Mouse (Mus musculus): Measurements from ENCODE around the gene Jag1. TPM values are rescaled to one million over a fixed set of nuclear protein-coding genes. Genes with fewer than 3 reads are reported as not detected.

Jag1 gene
- polyA plus RNA-seq, 1 experiment from 2014 or later: 11.8 TPM

- no peak for ATAC-seq (replicated peaks; ENCODE audit: insufficient number of reproducible peaks, insufficient read depth, low FRiP score, low read depth)
- peaks cover 33% of the 10 kb centered on the region for H3K36me3 ChIP-seq
- no peaks in the 10 kb centered on the region for H3K27me3 ChIP-seq
- no peak overlapping the region for H3K27ac ChIP-seq
- peaks cover 18% of the 10 kb centered on the region for H3K4me1 ChIP-seq (replicated peaks)
- WGBS: 79% methylated on average over 7 of the region's 7 CpGs
- H3K4me3 ChIP-seq: no peak overlapping the region
- H3K4me2 ChIP-seq: no peak overlapping the region
- no peak overlapping the region for H3K9ac ChIP-seq
- no peaks in the 10 kb centered on the region for H3K9me3 ChIP-seq (replicated peaks)
These were observed 35.4 kb downstream of the Jag1 start for GRCm38 (mm10) chr2:137081001-137081400.

- Histone ChIP-seq H3K4me1 (replicated peaks) (peaks cover 18% of the 10 kb centered on the region), H3K36me3 (peaks cover 28% of the 10 kb centered on the region), H3K27me3 (no peaks in the 10 kb centered on the region), H3K4me3 (no peak overlapping the region), H3K4me2 (no peak overlapping the region), H3K27ac (0 out of 2 replicates have a peak overlapping the region, but pooled peaks have one; percentile 14), H3K9me3 (replicated peaks) (no peaks in the 10 kb centered on the region), H3K9ac (no peak overlapping the region)
- 48% methylated on average over 6 of the region's 6 CpGs for WGBS
- ATAC-seq (replicated peaks; ENCODE audit: insufficient number of reproducible peaks, insufficient read depth, low FRiP score, low read depth): no peak
These were observed 36.0 kb downstream of the Jag1 start for GRCm38 (mm10) chr2:137080468-137080867.

- Histone ChIP-seq H3K4me1 (replicated peaks) (peaks cover 18% of the 10 kb centered on the region), H3K36me3 (peaks cover 21% of the 10 kb centered on the region), H3K27ac (0 out of 2 replicates have a peak overlapping the region, but pooled peaks have one; percentile 14), H3K27me3 (no peaks in the 10 kb centered on the region), H3K9ac (no peak overlapping the region), H3K9me3 (replicated peaks) (no peaks in the 10 kb centered on the region), H3K4me3 (no peak overlapping the region), H3K4me2 (no peak overlapping the region)
- WGBS: 23% methylated on average over 10 of the region's 10 CpGs
- ATAC-seq (replicated peaks; ENCODE audit: insufficient number of reproducible peaks, insufficient read depth, low FRiP score, low read depth): no peak; the same call in 1 of the 2 replicates
These were observed 36.6 kb downstream of the Jag1 start for GRCm38 (mm10) chr2:137079721-137080320.

- H3K27me3 ChIP-seq: no peaks in the 10 kb centered on the region
- no peak overlapping the region for H3K9ac ChIP-seq
- no peak overlapping the region for H3K4me3 ChIP-seq
- peaks cover 12% of the 10 kb centered on the region for H3K36me3 ChIP-seq
- no peak overlapping the region for H3K4me2 ChIP-seq
- peaks cover 20% of the 10 kb centered on the region for H3K4me1 ChIP-seq (replicated peaks)
- 64% methylated on average over 4 of the region's 4 CpGs for WGBS
- H3K27ac ChIP-seq: no peak overlapping the region
- no peak for ATAC-seq (replicated peaks; ENCODE audit: insufficient number of reproducible peaks, insufficient read depth, low FRiP score, low read depth)
- no peaks in the 10 kb centered on the region for H3K9me3 ChIP-seq (replicated peaks)
These were observed 37.7 kb downstream of the Jag1 start for GRCm38 (mm10) chr2:137078771-137079170.

GRCm38 (mm10) chr2:137074313-137074620, 42.2 kb downstream of the Jag1 start:
- Histone ChIP-seq H3K4me3 (no peak overlapping the region), H3K9me3 (replicated peaks) (no peaks in the 10 kb centered on the region), H3K27ac (no peak overlapping the region), H3K36me3 (no peaks in the 10 kb centered on the region), H3K4me2 (no peak overlapping the region), H3K9ac (no peak overlapping the region), H3K27me3 (no peaks in the 10 kb centered on the region), H3K4me1 (replicated peaks) (peaks cover 3% of the 10 kb centered on the region; the same call in 1 of the 2 replicates)
- WGBS: 23% methylated on average over 2 of the region's 2 CpGs
- no peak for ATAC-seq (replicated peaks; ENCODE audit: insufficient number of reproducible peaks, insufficient read depth, low FRiP score, low read depth)

GRCm38 (mm10) chr2:137073473-137074312, 42.8 kb downstream of the Jag1 start:
- WGBS: 61% methylated on average over 16 of the region's 16 CpGs
- H3K4me1 ChIP-seq (replicated peaks): peaks cover 3% of the 10 kb centered on the region; the same call in 1 of the 2 replicates
- no peak overlapping the region for H3K4me3 ChIP-seq
- H3K36me3 ChIP-seq: no peaks in the 10 kb centered on the region
- no peaks in the 10 kb centered on the region for H3K27me3 ChIP-seq
- H3K4me2 ChIP-seq: no peak overlapping the region
- no peak for ATAC-seq (replicated peaks; ENCODE audit: insufficient number of reproducible peaks, insufficient read depth, low FRiP score, low read depth)
- H3K9me3 ChIP-seq (replicated peaks): no peaks in the 10 kb centered on the region
- no peak overlapping the region for H3K27ac ChIP-seq
- H3K9ac ChIP-seq: no peak overlapping the region

- no peak overlapping the region for H3K4me3 ChIP-seq
- no peak overlapping the region for H3K27ac ChIP-seq
- H3K9ac ChIP-seq: no peak overlapping the region
- no peak overlapping the region for H3K4me2 ChIP-seq
- H3K36me3 ChIP-seq: no peaks in the 10 kb centered on the region
- 77% methylated on average over 10 of the region's 10 CpGs for WGBS
- ATAC-seq (replicated peaks; ENCODE audit: insufficient number of reproducible peaks, insufficient read depth, low FRiP score, low read depth): no peak
- no peaks in the 10 kb centered on the region for H3K27me3 ChIP-seq
- peaks cover 9% of the 10 kb centered on the region for H3K4me1 ChIP-seq (replicated peaks)
- no peaks in the 10 kb centered on the region for H3K9me3 ChIP-seq (replicated peaks)
These were observed 48.8 kb downstream of the Jag1 start for GRCm38 (mm10) chr2:137067479-137068110.

GRCm38 (mm10) chr2:137064513-137064912, 51.9 kb downstream of the Jag1 start:
- WGBS: 73% methylated on average over 3 of the region's 3 CpGs
- no peaks in the 10 kb centered on the region for H3K9me3 ChIP-seq (replicated peaks)
- no peaks in the 10 kb centered on the region for H3K36me3 ChIP-seq
- no peak overlapping the region for H3K9ac ChIP-seq
- no peak for ATAC-seq (replicated peaks; ENCODE audit: insufficient number of reproducible peaks, insufficient read depth, low FRiP score, low read depth)
- H3K27me3 ChIP-seq: no peaks in the 10 kb centered on the region
- no peak overlapping the region for H3K4me2 ChIP-seq
- H3K27ac ChIP-seq: no peak overlapping the region
- no peak overlapping the region for H3K4me3 ChIP-seq
- peaks cover 9% of the 10 kb centered on the region for H3K4me1 ChIP-seq (replicated peaks)

- no peak overlapping the region for H3K4me3 ChIP-seq
- no peak overlapping the region for H3K4me2 ChIP-seq
- no peak overlapping the region for H3K27ac ChIP-seq
- H3K4me1 ChIP-seq (replicated peaks): peaks cover 9% of the 10 kb centered on the region
- no peak overlapping the region for H3K9ac ChIP-seq
- H3K27me3 ChIP-seq: no peaks in the 10 kb centered on the region
- ATAC-seq (replicated peaks; ENCODE audit: insufficient number of reproducible peaks, insufficient read depth, low FRiP score, low read depth): no peak
- WGBS: 92% methylated on average over 1 of the region's 1 CpGs
- H3K9me3 ChIP-seq (replicated peaks): no peaks in the 10 kb centered on the region
- no peaks in the 10 kb centered on the region for H3K36me3 ChIP-seq
These were observed 52.6 kb downstream of the Jag1 start for GRCm38 (mm10) chr2:137063829-137064228.

GRCm38 (mm10) chr2:137049906-137050305, 66.5 kb downstream of the Jag1 start:
- Histone ChIP-seq H3K36me3 (no peaks in the 10 kb centered on the region), H3K4me3 (no peak overlapping the region), H3K9ac (no peak overlapping the region), H3K27me3 (no peaks in the 10 kb centered on the region), H3K9me3 (replicated peaks) (no peaks in the 10 kb centered on the region), H3K4me2 (no peak overlapping the region), H3K27ac (no peak overlapping the region), H3K4me1 (replicated peaks) (no peaks in the 10 kb centered on the region)
- no peak for ATAC-seq (replicated peaks; ENCODE audit: insufficient number of reproducible peaks, insufficient read depth, low FRiP score, low read depth)
- WGBS: 71% methylated on average over 1 of the region's 1 CpGs

GRCm38 (mm10) chr2:137049367-137049766, 67.1 kb downstream of the Jag1 start:
- 61% methylated on average over 2 of the region's 2 CpGs for WGBS
- ATAC-seq (replicated peaks; ENCODE audit: insufficient number of reproducible peaks, insufficient read depth, low FRiP score, low read depth): no peak

More at GRCm38 (mm10) chr2:137049367-137049766, 67.1 kb downstream of the Jag1 start:
- Histone ChIP-seq H3K4me3 (no peak overlapping the region), H3K9me3 (replicated peaks) (no peaks in the 10 kb centered on the region), H3K27me3 (no peaks in the 10 kb centered on the region), H3K27ac (no peak overlapping the region), H3K36me3 (0 out of 2 replicates have a peak, but pooled peaks cover 2% of the 10 kb centered on the region), H3K4me1 (replicated peaks) (no peaks in the 10 kb centered on the region), H3K9ac (no peak overlapping the region), H3K4me2 (no peak overlapping the region)
